Mouse (Mus musculus): ENCODE results near the gene Rsu1. TPM values are rescaled to one million over a fixed set of nuclear protein-coding genes. Genes with fewer than 3 reads are reported as not detected.

The Rsu1 gene
- polyA plus RNA-seq (2021), result 181 TPM

DNA sequence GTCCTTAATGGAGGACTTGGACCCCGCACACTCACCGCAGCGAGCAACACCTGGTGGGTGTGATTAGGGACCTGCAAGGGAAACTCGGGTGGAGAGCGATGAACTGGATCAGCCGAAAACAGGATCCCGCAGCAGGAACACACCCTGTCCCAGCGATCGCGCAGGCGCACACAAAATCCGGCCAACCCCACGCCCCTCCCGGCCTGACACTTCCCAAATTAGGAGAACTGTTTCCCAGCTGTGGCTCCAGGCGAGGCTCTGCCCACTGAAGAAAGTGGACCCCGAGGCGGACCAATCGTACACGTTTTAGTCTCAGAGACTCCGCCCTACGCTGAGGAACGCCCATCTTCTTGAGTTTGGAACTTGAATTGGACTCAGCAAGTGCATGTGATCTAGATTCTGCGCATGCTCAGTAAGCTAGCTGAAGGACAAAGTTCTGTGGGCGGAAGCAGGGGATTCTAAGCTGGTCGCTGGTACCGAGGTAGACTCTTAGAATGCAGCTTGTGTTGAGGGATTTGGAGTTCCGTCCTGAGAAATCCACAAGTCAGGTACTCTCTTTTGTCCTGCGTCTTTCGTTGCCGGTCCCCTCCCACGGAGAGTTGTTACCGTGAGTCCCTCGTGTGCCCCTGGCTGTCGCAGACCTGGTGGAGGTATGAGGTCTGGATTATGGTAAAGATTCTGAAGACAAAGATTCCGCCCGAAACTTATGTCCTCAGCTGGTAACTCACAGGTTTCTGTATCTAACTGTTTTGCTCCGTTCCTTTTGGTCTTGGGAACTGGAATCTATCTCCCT, at the start of gene Rsu1:
Rsu1 (minus strand) TSS at position 251 of the 793 bp plus-strand sequence.
- ChIA-PET CTCF (interaction anchor here (2.0 kb wide), 1 partner anchor 14 kb away, joined by 6 read pairs; no protein-coding TSS in a partner anchor), POLR2A (no interaction called here)
- DNase-seq (ENCODE audit: low read depth, low spot score), result peak; percentile 96
- H3K27me3 ChIP-seq, result no peaks in the 10 kb centered on the region
- TF ChIP-seq CTCF (IDR thresholded peaks at IDR 0.05), result no peak
- in situ Hi-C loops (cut with MboI; ENCODE audit: low pct_unique_long_range_greater_than_20kb), result loop anchor here (10.0 to 25.0 kb wide), 4 partner anchors 583 to 1016 kb away; partner anchors contain the start of gene Hacd1
- peak; percentile 100 for ATAC-seq

DNA sequence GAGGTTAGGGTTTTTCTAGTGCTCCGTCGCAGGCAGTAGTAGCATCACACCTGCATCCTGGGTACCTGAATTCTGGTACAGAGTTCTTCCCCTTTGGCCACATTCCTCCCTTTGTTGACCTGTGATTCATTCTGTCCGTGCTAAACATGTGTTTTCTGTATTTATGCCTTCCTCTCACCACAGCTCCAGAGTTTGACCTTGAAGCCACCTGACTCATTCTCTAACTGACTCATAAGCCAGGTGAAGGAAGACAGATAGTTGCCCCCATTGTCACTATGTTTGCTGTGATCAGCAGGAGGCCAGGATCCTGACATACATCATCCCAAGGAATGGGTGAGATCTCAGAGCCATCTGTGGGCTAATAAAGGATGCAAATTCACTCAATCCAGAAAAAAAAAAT, 32.2 kb upstream of the Rsu1 start:
- TF ChIP-seq CTCF (IDR thresholded peaks at IDR 0.05), result no peak
- DNase-seq (ENCODE audit: low read depth, low spot score) (no peak), ATAC-seq (no peak)
- in situ Hi-C loops (cut with MboI; ENCODE audit: low pct_unique_long_range_greater_than_20kb), result no loop called here
- CTCF ChIA-PET, result interaction anchor here (1.0 to 1.8 kb wide), 6 partner anchors 10 to 293 kb away, joined by 3 to 5 read pairs (median 4); no protein-coding TSS in a partner anchor
- POLR2A ChIA-PET, result no interaction called here
- H3K27me3 ChIP-seq, result no peaks in the 10 kb centered on the region

DNA sequence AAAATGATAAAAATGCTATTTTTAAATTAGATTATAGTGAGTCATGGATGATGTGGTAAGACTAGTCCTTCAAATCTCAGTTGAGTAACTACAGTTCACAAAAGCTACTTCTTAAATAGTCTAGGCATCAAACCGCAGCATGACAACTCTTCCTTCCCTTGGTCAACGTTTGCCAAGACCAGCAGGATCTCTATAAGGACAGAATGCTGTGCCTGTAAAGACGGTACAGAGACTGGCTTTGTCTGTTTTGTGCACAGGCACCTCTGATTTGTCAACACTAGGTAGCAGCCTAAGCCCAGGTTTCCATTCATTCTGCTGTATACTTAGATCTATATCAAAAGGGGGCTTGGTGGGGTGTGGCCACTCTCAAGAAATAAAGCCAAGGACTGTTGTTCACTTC, 27.8 kb upstream of the Rsu1 start:
- no peaks in the 10 kb centered on the region for H3K27me3 ChIP-seq
- ChIA-PET POLR2A (interaction anchor here (0.6 kb wide), 1 partner anchor 106 kb away, joined by 3 read pairs; no protein-coding TSS in a partner anchor), CTCF (interaction anchor here (1.0 to 1.7 kb wide), 5 partner anchors 17 to 298 kb away, joined by 3 to 7 read pairs (median 5); no protein-coding TSS in a partner anchor)
- in situ Hi-C loops (cut with MboI; ENCODE audit: low pct_unique_long_range_greater_than_20kb), result loop anchor here (5.0 to 25.0 kb wide), 4 partner anchors 238 to 1388 kb away; partner anchors contain the start of gene Vim
- peak; percentile 72 for TF ChIP-seq CTCF (IDR thresholded peaks at IDR 0.05)
- DNase-seq (ENCODE audit: low read depth, low spot score) (no peak), ATAC-seq (peak; percentile 51)

DNA sequence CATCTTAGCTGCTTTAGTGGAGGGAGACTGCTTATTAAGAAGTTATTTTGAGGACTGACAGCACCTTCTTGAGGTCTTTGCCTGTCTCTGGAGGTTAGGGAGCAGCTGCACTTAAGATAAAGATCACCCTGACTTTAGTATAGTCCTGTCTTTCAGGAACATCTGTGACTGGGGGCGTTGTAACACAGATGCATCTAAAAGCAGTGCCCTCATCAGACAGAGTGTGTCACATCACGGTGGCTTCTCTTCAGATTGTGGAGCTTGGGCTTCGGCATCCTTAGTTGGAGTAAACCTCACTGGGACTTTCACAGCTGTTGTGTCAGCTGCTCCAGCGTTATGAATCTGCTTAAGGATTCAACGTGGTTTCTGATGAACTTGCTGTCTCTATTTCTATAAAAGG, 26.5 kb upstream of the Rsu1 start:
- DNase-seq (ENCODE audit: low read depth, low spot score), result no peak
- ChIA-PET POLR2A (interaction anchor here (0.7 kb wide), 1 partner anchor 258 kb away, joined by 3 read pairs; no protein-coding TSS in a partner anchor), CTCF (interaction anchor here (0.9 to 1.4 kb wide), 4 partner anchors 239 to 997 kb away, joined by 3 to 7 read pairs (median 3); no protein-coding TSS in a partner anchor)
- TF ChIP-seq CTCF (IDR thresholded peaks at IDR 0.05), result no peak
- no peak for ATAC-seq
- H3K27me3 ChIP-seq, result no peaks in the 10 kb centered on the region
- in situ Hi-C loops (cut with MboI; ENCODE audit: low pct_unique_long_range_greater_than_20kb), result loop anchor here (5.0 to 25.0 kb wide), 4 partner anchors 240 to 1390 kb away; partner anchors contain the start of gene Vim

DNA sequence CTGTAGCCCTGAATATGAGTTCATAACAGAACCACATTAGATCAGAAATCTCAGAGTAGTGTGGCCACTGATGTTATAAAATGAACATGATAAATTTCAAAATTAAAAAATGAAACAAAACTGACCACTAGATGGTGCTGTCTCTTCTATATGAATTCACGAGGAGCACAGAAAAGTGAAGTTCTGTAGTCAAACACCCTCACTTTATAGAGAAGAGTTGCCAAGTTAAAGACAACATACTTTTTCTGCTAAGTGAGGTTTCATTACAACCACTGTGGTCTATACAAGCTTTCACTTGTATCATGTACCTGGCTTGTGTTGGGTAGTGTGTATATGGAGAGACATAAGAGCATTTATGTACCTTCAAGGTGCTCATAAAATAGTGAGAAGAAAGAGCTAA, 19.4 kb upstream of the Rsu1 start:
- ATAC-seq, result peak; percentile 17
- in situ Hi-C loops (cut with MboI; ENCODE audit: low pct_unique_long_range_greater_than_20kb), result loop anchor here (10.0 to 25.0 kb wide), 3 partner anchors 284 to 1397 kb away; partner anchors contain the start of gene Vim
- ChIA-PET POLR2A (interaction anchor here (0.7 kb wide), 1 partner anchor 389 kb away, joined by 3 read pairs; no protein-coding TSS in a partner anchor), CTCF (interaction anchor here (0.8 to 1.7 kb wide), 8 partner anchors 10 to 344 kb away, joined by 3 to 5 read pairs (median 3); partner anchors contain the start of gene Vim)
- DNase-seq (ENCODE audit: low read depth, low spot score), result peak; percentile 34
- peak; percentile 32 for TF ChIP-seq CTCF (IDR thresholded peaks at IDR 0.05)
- no peaks in the 10 kb centered on the region for H3K27me3 ChIP-seq

DNA sequence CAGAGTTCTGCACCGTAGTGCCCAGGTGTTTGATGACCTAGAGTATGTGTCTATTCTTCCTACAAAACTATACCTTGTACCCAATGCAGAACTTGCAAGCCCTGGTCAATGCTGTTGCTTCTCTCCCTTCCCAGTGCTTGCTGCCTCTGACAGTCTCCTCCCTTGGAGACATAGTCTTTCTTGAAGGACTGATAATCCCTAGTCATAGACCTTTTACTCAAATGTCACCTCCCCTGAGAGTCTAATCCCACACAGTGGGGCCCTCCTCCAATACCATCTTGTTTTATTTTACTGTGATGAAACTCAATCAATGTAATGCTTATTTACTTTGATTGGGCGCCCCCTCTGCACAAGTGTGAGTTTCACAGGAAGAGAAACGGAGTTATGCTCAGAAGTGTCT, 18.9 kb upstream of the Rsu1 start:
- no peak for TF ChIP-seq CTCF (IDR thresholded peaks at IDR 0.05)
- ChIA-PET CTCF (interaction anchor here (0.8 to 1.7 kb wide), 6 partner anchors 9 to 345 kb away, joined by 3 to 4 read pairs (median 3); no protein-coding TSS in a partner anchor), POLR2A (no interaction called here)
- in situ Hi-C loops (cut with MboI; ENCODE audit: low pct_unique_long_range_greater_than_20kb), result loop anchor here (10.0 to 25.0 kb wide), 3 partner anchors 285 to 1397 kb away; partner anchors contain the start of gene Vim
- ATAC-seq, result no peak
- no peaks in the 10 kb centered on the region for H3K27me3 ChIP-seq
- DNase-seq (ENCODE audit: low read depth, low spot score), result no peak

DNA sequence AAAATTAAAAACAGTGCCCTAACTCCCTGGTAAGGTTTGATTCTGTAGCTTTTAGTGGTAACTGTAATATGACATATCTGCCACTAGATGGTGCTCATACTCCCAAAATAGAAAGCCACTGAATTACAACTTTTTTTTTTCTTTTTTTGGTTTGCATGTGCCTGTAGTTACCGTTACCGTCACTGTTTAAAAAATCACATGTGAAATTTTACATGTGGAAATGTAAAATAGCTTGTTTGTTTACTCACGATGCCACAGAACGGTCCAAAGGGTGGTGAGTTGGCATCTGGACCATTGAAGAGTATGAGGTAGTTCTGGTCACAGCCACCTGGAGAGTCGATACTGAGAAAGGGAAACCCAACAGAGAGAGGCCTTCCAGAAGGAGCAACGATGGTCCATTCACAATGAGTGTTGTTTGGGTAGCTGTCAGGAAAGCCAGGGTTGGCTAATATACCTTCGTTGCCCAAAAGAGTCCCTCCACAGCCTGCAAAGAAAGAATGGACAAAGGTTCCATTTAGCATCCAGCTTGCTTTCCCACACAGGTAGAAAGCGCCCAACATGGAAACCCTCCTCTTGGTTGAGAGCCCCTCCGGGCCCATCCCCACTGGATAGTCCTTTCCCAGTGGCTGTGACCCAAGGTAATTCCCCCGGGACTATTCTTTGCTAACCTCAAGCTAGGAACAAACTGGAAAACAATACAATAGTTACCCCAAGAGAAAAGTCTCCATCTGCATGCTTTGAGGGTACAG, 7.1 kb upstream of the Rsu1 start:
- H3K27me3 ChIP-seq, result no peaks in the 10 kb centered on the region
- in situ Hi-C loops (cut with MboI; ENCODE audit: low pct_unique_long_range_greater_than_20kb), result loop anchor here (10.0 to 25.0 kb wide), 5 partner anchors 577 to 1409 kb away; partner anchors contain the start of gene Hacd1
- ChIA-PET POLR2A (interaction anchor here (0.6 to 0.7 kb wide), 2 partner anchors 203 to 1016 kb away, joined by 3 to 6 read pairs; no protein-coding TSS in a partner anchor), CTCF (interaction anchor here (0.8 to 1.6 kb wide), 21 partner anchors 9 to 899 kb away, joined by 3 to 8 read pairs (median 4); no protein-coding TSS in a partner anchor)
- ATAC-seq (no peak), DNase-seq (ENCODE audit: low read depth, low spot score) (no peak)
- peak; percentile 62 for TF ChIP-seq CTCF (IDR thresholded peaks at IDR 0.05)

DNA sequence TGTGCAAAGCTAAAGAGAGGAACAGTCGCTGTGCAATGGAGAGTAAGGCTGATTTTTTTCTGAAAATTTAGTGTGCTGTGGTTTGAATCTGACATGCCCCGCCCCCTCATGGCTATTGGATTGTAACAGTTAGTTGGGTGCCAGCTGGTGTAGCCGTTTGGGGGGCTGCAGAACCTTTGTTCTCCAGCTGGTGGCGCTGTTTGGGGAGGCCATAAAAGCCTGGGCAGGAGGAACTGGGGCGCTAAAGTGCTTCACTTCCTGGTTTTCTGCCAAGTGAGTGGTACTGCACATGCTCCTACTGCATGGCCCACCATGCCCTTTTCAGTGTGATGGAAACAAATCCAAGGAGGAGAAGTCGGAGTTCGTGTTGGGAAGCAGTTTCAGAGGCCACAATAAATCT, 4.7 kb upstream of the Rsu1 start:
- POLR2A ChIA-PET, result no interaction called here
- in situ Hi-C loops (cut with MboI; ENCODE audit: low pct_unique_long_range_greater_than_20kb), result loop anchor here (10.0 to 25.0 kb wide), 5 partner anchors 579 to 1411 kb away; partner anchors contain the start of gene Hacd1
- ATAC-seq, result no peak
- peak; percentile 61 for TF ChIP-seq CTCF (IDR thresholded peaks at IDR 0.05)
- CTCF ChIA-PET, result interaction anchor here (1.5 kb wide), 1 partner anchor 298 kb away, joined by 5 read pairs; the partner anchor contains the start of gene Vim
- DNase-seq (ENCODE audit: low read depth, low spot score), result no peak
- H3K27me3 ChIP-seq, result no peaks in the 10 kb centered on the region

DNA sequence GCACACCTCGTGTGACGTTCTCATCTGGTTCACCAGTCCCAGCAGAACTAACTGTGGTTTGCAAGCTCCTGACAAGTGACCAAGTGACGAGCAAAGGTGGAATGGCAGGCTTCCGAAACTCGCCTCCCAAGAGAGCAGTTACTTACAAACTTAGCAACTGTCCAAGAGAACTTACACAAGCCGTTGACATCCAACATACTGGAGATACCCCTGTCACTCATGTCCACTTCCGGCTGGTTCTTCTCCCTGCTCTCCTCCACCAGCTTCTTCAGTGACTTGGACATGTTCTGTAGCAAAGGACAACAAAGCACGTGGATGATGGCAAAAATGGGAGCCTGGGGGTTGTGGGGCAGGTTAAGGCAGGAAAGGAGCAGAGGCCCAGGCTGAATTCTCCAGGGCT, 479 bp downstream of the Rsu1 start:
- CTCF ChIA-PET, result interaction anchor here (2.0 kb wide), 1 partner anchor 13 kb away, joined by 6 read pairs; no protein-coding TSS in a partner anchor
- POLR2A ChIA-PET, result no interaction called here
- TF ChIP-seq CTCF (IDR thresholded peaks at IDR 0.05), result no peak
- no peaks in the 10 kb centered on the region for H3K27me3 ChIP-seq
- in situ Hi-C loops (cut with MboI; ENCODE audit: low pct_unique_long_range_greater_than_20kb), result loop anchor here (10.0 to 25.0 kb wide), 4 partner anchors 584 to 1017 kb away; partner anchors contain the start of gene Hacd1
- DNase-seq (ENCODE audit: low read depth, low spot score) (no peak), ATAC-seq (peak; percentile 45)
